Mouse (Mus musculus): ENCODE results near the gene Ppil2. TPM values are rescaled to one million over a fixed set of nuclear protein-coding genes. Genes with fewer than 3 reads are reported as not detected.

The Ppil2 gene
- 154 and 157 TPM in 2 replicates for polyA plus RNA-seq (2016; fragmentation: Nextera tagmentation; extraction: Ambion mirVana)

DNA sequence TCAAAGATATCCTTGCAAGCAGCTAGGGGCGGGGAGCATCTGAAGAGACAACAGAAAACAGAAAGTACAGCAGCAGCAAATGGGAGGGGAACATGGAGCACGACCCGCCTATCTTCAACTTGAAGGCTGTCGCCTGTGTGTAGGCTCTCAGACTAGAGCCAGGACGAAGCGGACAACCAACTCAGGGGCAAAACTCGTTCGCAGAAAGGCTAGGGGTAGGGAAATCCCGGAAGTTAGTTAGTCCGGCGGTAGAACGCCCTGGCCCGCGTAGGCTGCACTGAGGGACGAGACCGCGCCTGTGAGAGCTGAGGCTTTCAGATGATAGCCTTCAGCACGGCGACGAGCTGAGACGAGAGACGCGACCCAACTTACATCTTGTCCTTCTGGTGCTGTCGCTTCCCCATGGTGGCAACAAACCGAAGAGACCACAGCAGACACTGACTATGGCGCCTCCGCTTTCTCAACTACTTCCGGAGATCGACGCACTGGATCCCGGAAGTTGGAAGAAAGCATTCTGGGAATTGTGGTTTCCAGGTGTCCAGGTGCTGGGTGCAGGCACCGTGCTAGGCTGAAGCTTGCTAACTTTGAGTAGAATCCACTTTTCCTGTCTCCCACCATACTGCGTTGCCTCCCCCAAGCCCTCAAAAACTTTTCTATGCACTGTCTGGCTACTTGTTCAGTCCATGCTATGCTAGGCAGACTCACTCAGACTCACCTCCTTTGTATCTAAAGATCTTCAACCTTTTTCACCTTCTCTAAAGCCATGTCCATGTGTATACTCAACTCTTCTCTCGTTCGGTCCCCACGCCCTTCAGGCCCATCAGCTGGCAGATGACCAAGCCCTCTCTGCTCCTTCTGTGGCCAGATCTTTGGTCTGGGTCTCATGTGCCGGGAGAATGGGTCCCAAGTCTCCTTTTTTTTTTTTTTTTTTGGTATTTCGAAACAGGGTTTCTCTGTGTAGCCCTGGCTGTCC, at the start of gene Ppil2:
TSS of gene Ppil2 (minus strand) at position 487 of the 973 bp plus-strand sequence.
- Histone ChIP-seq H3K4me3 (peak within 1 kb of the TSS; percentile 76), H3K4me2 (replicated peaks) (peak within 1 kb of the TSS; percentile 74), H3K4me1 (peaks cover 9% of the 10 kb centered on the region), H3K27ac (no peak within 1 kb of the TSS), H3K9me3 (replicated peaks) (no peaks in the 10 kb centered on the region), H3K27me3 (no peaks in the 10 kb centered on the region), H3K9ac (peak within 1 kb of the TSS; percentile 75), H3K36me3 (peaks cover 40% of the 10 kb centered on the region)
- WGBS, result 10% methylated on average over 38 of the region's 38 CpGs
- ATAC-seq (ENCODE audit: low FRiP score), result peak; percentile 91

- Histone ChIP-seq H3K9me3 (replicated peaks) (no peaks in the 10 kb centered on the region), H3K4me1 (no peaks in the 10 kb centered on the region), H3K27me3 (no peaks in the 10 kb centered on the region), H3K4me3 (no peak overlapping the region), H3K9ac (no peak overlapping the region), H3K27ac (no peak overlapping the region), H3K36me3 (peaks cover 60% of the 10 kb centered on the region), H3K4me2 (replicated peaks) (no peak overlapping the region)
- WGBS, result 92% methylated on average over 2 of the region's 2 CpGs
- no peak for ATAC-seq (ENCODE audit: low FRiP score)
Observed at GRCm38 (mm10) chr16:17154346-17154745, 43.3 kb upstream of the Ppil2 start.

GRCm38 (mm10) chr16:17151874-17152273, 40.8 kb upstream of the Ppil2 start:
- peaks cover 44% of the 10 kb centered on the region for H3K36me3 ChIP-seq
- H3K4me1 ChIP-seq, result peaks cover 12% of the 10 kb centered on the region
- H3K9ac ChIP-seq, result no peak overlapping the region
- no peak overlapping the region for H3K4me3 ChIP-seq
- WGBS, result 96% methylated on average over 4 of the region's 4 CpGs
- H3K27me3 ChIP-seq, result peaks cover 12% of the 10 kb centered on the region
- no peak overlapping the region for H3K27ac ChIP-seq
- H3K9me3 ChIP-seq (replicated peaks), result no peaks in the 10 kb centered on the region
- no peak overlapping the region for H3K4me2 ChIP-seq (replicated peaks)
- no peak for ATAC-seq (ENCODE audit: low FRiP score)

DNA sequence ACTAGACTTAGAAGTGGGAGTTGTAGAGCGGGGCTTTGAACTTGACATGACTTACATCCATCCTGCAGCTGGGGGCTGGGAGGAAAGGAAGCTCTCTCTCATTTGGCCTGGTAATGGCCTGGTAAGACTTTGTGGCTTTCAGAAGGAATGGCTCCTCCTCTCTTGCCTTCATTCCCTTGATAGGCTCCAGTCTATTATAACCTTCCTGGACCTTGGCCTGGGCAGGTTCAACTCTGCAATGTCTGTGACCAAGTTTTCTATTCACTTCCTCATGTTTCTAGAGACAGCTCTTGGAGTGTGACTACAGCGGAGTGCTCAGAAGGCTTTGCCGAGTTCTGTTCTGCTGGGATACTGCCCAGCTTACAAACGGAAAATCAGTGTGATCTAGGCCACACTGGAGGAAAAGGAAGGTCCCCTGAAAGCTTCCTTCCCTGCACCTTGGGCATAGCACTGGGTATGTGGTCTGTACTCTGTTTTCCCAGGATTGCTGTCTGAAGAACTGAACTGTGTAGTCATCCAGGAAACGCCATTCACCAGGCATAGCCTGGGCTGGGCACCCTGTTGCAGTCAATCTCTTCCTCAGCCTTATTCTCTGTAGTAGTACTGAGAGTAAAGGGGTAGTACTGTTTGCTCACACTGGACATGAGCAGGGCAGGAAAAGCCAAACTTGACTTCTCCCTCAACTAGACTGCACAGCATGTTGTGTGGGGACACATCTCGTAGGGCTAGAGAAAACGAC, 39.6 kb upstream of the Ppil2 start:
- H3K9ac ChIP-seq, result no peak overlapping the region

DNA sequence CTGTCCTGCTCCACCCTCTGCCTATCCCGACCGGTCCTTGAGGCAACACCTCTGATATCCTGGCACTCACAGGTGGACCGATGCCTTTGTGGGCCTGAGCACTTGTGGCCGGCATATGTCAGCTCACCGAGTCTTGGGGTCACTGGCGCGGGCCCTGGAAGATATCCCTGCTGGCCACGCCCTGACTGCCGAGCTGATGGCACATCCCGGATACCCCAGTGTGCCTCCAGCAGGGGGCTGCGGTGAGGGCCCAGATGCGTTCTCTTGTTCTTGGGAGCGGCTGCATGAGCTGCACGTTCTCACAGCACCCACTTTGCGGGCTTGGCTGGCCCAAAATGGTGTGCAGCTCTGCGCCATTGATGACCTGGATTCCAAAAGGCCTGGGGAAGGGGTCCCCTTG, 37.0 kb upstream of the Ppil2 start:
- Histone ChIP-seq H3K4me1 (peaks cover 12% of the 10 kb centered on the region), H3K27me3 (peaks cover 12% of the 10 kb centered on the region), H3K9me3 (replicated peaks) (no peaks in the 10 kb centered on the region), H3K36me3 (peaks cover 21% of the 10 kb centered on the region), H3K9ac (peak overlapping the region; percentile 29; the same call in 1 of the 2 replicates), H3K4me2 (replicated peaks) (peak overlapping the region; percentile 93), H3K27ac (no peak overlapping the region), H3K4me3 (peak overlapping the region; percentile 55)
- ATAC-seq (ENCODE audit: low FRiP score), result 0 out of 2 replicates have a peak, but pooled peaks have one; percentile 14
- 6% methylated on average over 16 of the region's 16 CpGs for WGBS

More for the DNA sequence above, 39.6 kb upstream of the Ppil2 start:
- Histone ChIP-seq H3K27me3 (peaks cover 12% of the 10 kb centered on the region), H3K27ac (no peak overlapping the region), H3K4me3 (no peak overlapping the region), H3K9me3 (replicated peaks) (no peaks in the 10 kb centered on the region), H3K36me3 (peaks cover 43% of the 10 kb centered on the region), H3K4me2 (replicated peaks) (no peak overlapping the region), H3K4me1 (peaks cover 12% of the 10 kb centered on the region)
- 89% methylated on average over 7 of the region's 7 CpGs for WGBS
- ATAC-seq (ENCODE audit: low FRiP score), result no peak

GRCm38 (mm10) chr16:17147391-17147929, 36.4 kb upstream of the Ppil2 start:
- H3K9me3 ChIP-seq (replicated peaks), result no peaks in the 10 kb centered on the region
- H3K36me3 ChIP-seq, result peaks cover 16% of the 10 kb centered on the region
- H3K4me1 ChIP-seq, result peaks cover 12% of the 10 kb centered on the region
- H3K4me2 ChIP-seq (replicated peaks), result peak overlapping the region; percentile 93
- no peak overlapping the region for H3K27ac ChIP-seq
- H3K27me3 ChIP-seq, result peaks cover 12% of the 10 kb centered on the region
- H3K9ac ChIP-seq, result peak overlapping the region; percentile 63
- under 1% methylated on average over 41 of the region's 41 CpGs for WGBS
- peak overlapping the region; percentile 55 for H3K4me3 ChIP-seq
- peak; percentile 46 for ATAC-seq (ENCODE audit: low FRiP score)

GRCm38 (mm10) chr16:17146772-17147235, 35.7 kb upstream of the Ppil2 start, which contains the start of gene Ccdc116:
Ccdc116 (minus strand) TSS chr16:17147229.
- Histone ChIP-seq H3K27me3 (peaks cover 12% of the 10 kb centered on the region), H3K9me3 (replicated peaks) (no peaks in the 10 kb centered on the region), H3K4me2 (replicated peaks) (peak within 1 kb of the TSS; percentile 93), H3K27ac (peak within 1 kb of the TSS; percentile 31; the same call in 1 of the 2 replicates), H3K4me1 (peaks cover 12% of the 10 kb centered on the region), H3K4me3 (peak within 1 kb of the TSS; percentile 55), H3K36me3 (peaks cover 9% of the 10 kb centered on the region), H3K9ac (peak within 1 kb of the TSS; percentile 63)
- ATAC-seq (ENCODE audit: low FRiP score), result peak; percentile 84
- under 1% methylated on average over 34 of the region's 34 CpGs for WGBS

GRCm38 (mm10) chr16:17144339-17144738, 33.3 kb upstream of the Ppil2 start, which contains the start of gene Ydjc:
Ydjc (plus strand) TSS chr16:17144621.
- no peaks in the 10 kb centered on the region for H3K9me3 ChIP-seq (replicated peaks)
- no peak for ATAC-seq (ENCODE audit: low FRiP score)
- peaks cover 12% of the 10 kb centered on the region for H3K27me3 ChIP-seq
- H3K36me3 ChIP-seq, result no peaks in the 10 kb centered on the region
- 20% methylated on average over 7 of the region's 7 CpGs for WGBS
- no peak within 1 kb of the TSS for H3K9ac ChIP-seq
- no peak within 1 kb of the TSS for H3K27ac ChIP-seq
- no peak within 1 kb of the TSS for H3K4me3 ChIP-seq
- peaks cover 12% of the 10 kb centered on the region for H3K4me1 ChIP-seq
- no peak within 1 kb of the TSS for H3K4me2 ChIP-seq (replicated peaks)

- H3K4me1 ChIP-seq, result peaks cover 6% of the 10 kb centered on the region; the same call in 1 of the 2 replicates
- H3K9ac ChIP-seq, result no peak overlapping the region
- H3K36me3 ChIP-seq, result no peaks in the 10 kb centered on the region
- no peak overlapping the region for H3K4me3 ChIP-seq
- H3K9me3 ChIP-seq (replicated peaks), result no peaks in the 10 kb centered on the region
- no peaks in the 10 kb centered on the region for H3K27me3 ChIP-seq
- no peak overlapping the region for H3K4me2 ChIP-seq (replicated peaks)
- WGBS, result 86% methylated on average over 15 of the region's 15 CpGs
- H3K27ac ChIP-seq, result no peak overlapping the region
- ATAC-seq (ENCODE audit: low FRiP score), result no peak
Observed at GRCm38 (mm10) chr16:17137355-17137754, 26.3 kb upstream of the Ppil2 start.

DNA sequence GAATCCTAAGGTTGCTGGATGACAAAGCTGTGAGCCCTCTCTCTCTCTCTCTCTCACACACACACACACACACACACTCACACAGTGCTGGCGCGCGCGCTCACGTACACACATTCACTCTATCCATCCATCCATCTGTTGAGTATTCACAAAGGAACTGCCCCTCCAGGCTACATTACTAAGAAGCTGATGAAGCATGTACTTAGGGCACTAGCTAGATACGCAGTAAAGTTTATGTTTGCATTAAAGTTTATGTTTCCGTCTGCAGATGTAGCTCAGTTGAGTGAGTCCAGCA, 21.8 kb upstream of the Ppil2 start:
- Histone ChIP-seq H3K27ac (0 out of 2 replicates have a peak overlapping the region, but pooled peaks have one; percentile 12), H3K4me2 (replicated peaks) (peak overlapping the region; percentile 99), H3K36me3 (no peaks in the 10 kb centered on the region), H3K27me3 (no peaks in the 10 kb centered on the region), H3K9ac (peak overlapping the region; percentile 38), H3K9me3 (replicated peaks) (no peaks in the 10 kb centered on the region), H3K4me3 (peak overlapping the region; percentile 66), H3K4me1 (peaks cover 18% of the 10 kb centered on the region)
- 41% methylated on average over 7 of the region's 7 CpGs for WGBS
- ATAC-seq (ENCODE audit: low FRiP score), result peak; percentile 23; the same call in 1 of the 2 replicates

GRCm38 (mm10) chr16:17132089-17132905, 21.2 kb upstream of the Ppil2 start, which contains the start of gene Sdf2l1:
Sdf2l1 (minus strand) TSS chr16:17132383.
- Histone ChIP-seq H3K27ac (peak within 1 kb of the TSS; percentile 85), H3K4me3 (peak within 1 kb of the TSS; percentile 66), H3K9me3 (replicated peaks) (no peaks in the 10 kb centered on the region), H3K9ac (peak within 1 kb of the TSS; percentile 68), H3K4me2 (replicated peaks) (peak within 1 kb of the TSS; percentile 99), H3K36me3 (no peaks in the 10 kb centered on the region), H3K4me1 (peaks cover 18% of the 10 kb centered on the region), H3K27me3 (no peaks in the 10 kb centered on the region)
- peak; percentile 98 for ATAC-seq (ENCODE audit: low FRiP score)
- under 1% methylated on average over 47 of the region's 47 CpGs for WGBS

All from hindbrain, embryonic 12.5 days (tissue).